Comparison of ENCODE assay signal across 25 mouse cellular contexts in genomic region chr15:103393577-103393976, GRCm38 (mm10). TPM values are rescaled to one million over a fixed set of nuclear protein-coding genes. Genes with fewer than 3 reads are reported as not detected.
DNase-seq lines count a peak whose midpoint lies in the region; ATAC-seq and TF ChIP-seq lines count a peak whose summit lies in the region.
"Had no signal": no experiment of that assay in that cellular context is flagged by ENCODE, and none has a peak within 500 bp of the region (broad histone marks: within the 10 kb centered on the region; RNA-seq: fewer than 3 reads in every experiment).

No protein-coding gene starts in this region.

- no peak for TF ChIP-seq EP300 in heart, postnatal 0 days (IDR thresholded peaks at IDR 0.05; ENCODE audit: low read depth)

- no peak overlapping the region for H3K27ac ChIP-seq in heart, postnatal 0 days (ENCODE audit: low read depth)
- H3K27ac ChIP-seq in heart, embryonic 11.5 days (ENCODE audit: low read depth, low read length): no peak overlapping the region
- peak overlapping the region; percentile 88 for H3K27ac ChIP-seq in embryonic fibroblast, embryonic 13.5 days (ENCODE audit: insufficient read depth, low read length)
- H3K27ac ChIP-seq in forebrain, embryonic 10.5 days: no peak overlapping the region
- H3K27ac ChIP-seq: embryonic facial prominence, embryonic 12.5 days; forebrain, embryonic 13.5 days; gastrocnemius, adult 2 months; hindbrain, embryonic 10.5 days; hindbrain, embryonic 14.5 days had no signal

- no peak for TF ChIP-seq CTCF in heart, postnatal 0 days (IDR thresholded peaks at IDR 0.05; ENCODE audit: low read depth)
- TF ChIP-seq CTCF in embryonic fibroblast, embryonic 13.5 days (IDR thresholded peaks at IDR 0.05; ENCODE audit: borderline replicate concordance, insufficient read depth, low read length): no peak

- no peaks in the 10 kb centered on the region for H3K9me3 ChIP-seq in heart, postnatal 0 days (replicated peaks; ENCODE audit: control insufficient read depth, low read length)
- no peaks in the 10 kb centered on the region for H3K9me3 ChIP-seq in heart, embryonic 11.5 days (replicated peaks; ENCODE audit: control insufficient read depth, low read length)
- no peaks in the 10 kb centered on the region for H3K9me3 ChIP-seq in forebrain, embryonic 10.5 days
- H3K9me3 ChIP-seq: embryonic facial prominence, embryonic 12.5 days; forebrain, embryonic 13.5 days; hindbrain, embryonic 10.5 days had no signal

- DNase-seq in heart, postnatal 0 days (ENCODE audit: low spot score): no peak
- DNase-seq in Muller cell, postnatal 12 days (ENCODE audit: inconsistent ontology term): peak; percentile 49
- DNase-seq in forebrain, embryonic 10.5 days (ENCODE audit: extremely low spot score, low spot score): no peak
- no peak for DNase-seq in urinary bladder, postnatal 4 days (ENCODE audit: low spot score in 2 of 2)
- DNase-seq in embryo, embryonic 10.5 days (ENCODE audit: low spot score): no peak
- DNase-seq: adrenal gland, postnatal 10 days; B cell, adult 2 months; cerebellum, adult 11-12 months; cerebellum, adult 9-11 months; embryo, embryonic 11 days; forebrain, postnatal 0 days; gastrocnemius, adult 2 months; gastrocnemius, postnatal 25 days; kidney, adult 2 months had no signal

- H3K4me2 ChIP-seq in heart, postnatal 0 days (ENCODE audit: low read depth, low read length): no peak overlapping the region
- no peak overlapping the region for H3K4me2 ChIP-seq in heart, embryonic 11.5 days
- H3K4me2 ChIP-seq: embryonic facial prominence, embryonic 12.5 days; forebrain, embryonic 13.5 days; hindbrain, embryonic 14.5 days had no signal

- H3K4me3 ChIP-seq in heart, postnatal 0 days (ENCODE audit: low read depth, low read length): no peak overlapping the region
- no peak overlapping the region for H3K4me3 ChIP-seq in heart, embryonic 11.5 days (ENCODE audit: low read depth, low read length)
- no peak overlapping the region for H3K4me3 ChIP-seq in embryonic fibroblast, embryonic 13.5 days (ENCODE audit: insufficient read depth, low read length)
- no peak overlapping the region for H3K4me3 ChIP-seq in forebrain, embryonic 10.5 days
- H3K4me3 ChIP-seq: embryonic facial prominence, embryonic 12.5 days; forebrain, embryonic 13.5 days; gastrocnemius, adult 2 months; hindbrain, embryonic 10.5 days had no signal

- no peaks in the 10 kb centered on the region for H3K27me3 ChIP-seq in heart, postnatal 0 days (ENCODE audit: control insufficient read depth, insufficient read depth, low read length)
- H3K27me3 ChIP-seq in heart, embryonic 11.5 days (ENCODE audit: control insufficient read depth, insufficient read depth, low read length): no peaks in the 10 kb centered on the region
- H3K27me3 ChIP-seq in forebrain, embryonic 10.5 days (ENCODE audit: poor library complexity, severe bottlenecking): no peaks in the 10 kb centered on the region
- H3K27me3 ChIP-seq: embryonic facial prominence, embryonic 12.5 days; forebrain, embryonic 13.5 days had no signal

- peak; percentile 24; the same call in 1 of the 2 replicates for ATAC-seq in heart, postnatal 0 days (ENCODE audit: insufficient read depth, low read depth)
- ATAC-seq in heart, embryonic 11.5 days (replicated peaks; ENCODE audit: insufficient number of reproducible peaks, low FRiP score, low TSS enrichment): no peak
- ATAC-seq: forebrain, embryonic 13.5 days; forebrain, postnatal 0 days; intestine, embryonic 16.5 days had no signal

- H3K9ac ChIP-seq in heart, postnatal 0 days (replicated peaks; ENCODE audit: low read depth, low read length): no peak overlapping the region
- H3K9ac ChIP-seq in heart, embryonic 11.5 days (ENCODE audit: low read depth, low read length): no peak overlapping the region
- H3K9ac ChIP-seq: embryonic facial prominence, embryonic 12.5 days; forebrain, embryonic 13.5 days; forebrain, postnatal 0 days; hindbrain, embryonic 14.5 days had no signal

- H3K4me1 ChIP-seq in heart, postnatal 0 days (ENCODE audit: control insufficient read depth, insufficient read depth): no peaks in the 10 kb centered on the region; the same call in 1 of the 2 replicates
- H3K4me1 ChIP-seq in heart, embryonic 11.5 days (ENCODE audit: control insufficient read depth, insufficient read depth, low read length): no peaks in the 10 kb centered on the region
- peaks cover 8% of the 10 kb centered on the region for H3K4me1 ChIP-seq in embryonic fibroblast, embryonic 13.5 days (ENCODE audit: control insufficient read depth, insufficient read depth, low read length)
- no peaks in the 10 kb centered on the region for H3K4me1 ChIP-seq in forebrain, embryonic 10.5 days
- H3K4me1 ChIP-seq: embryonic facial prominence, embryonic 12.5 days; forebrain, embryonic 13.5 days; hindbrain, embryonic 10.5 days had no signal

- TF ChIP-seq POLR2A in embryonic fibroblast, embryonic 13.5 days (IDR thresholded peaks at IDR 0.05; ENCODE audit: low read depth, low read length): no peak

- no peaks in the 10 kb centered on the region for H3K36me3 ChIP-seq in heart, postnatal 0 days (replicated peaks; ENCODE audit: control insufficient read depth, insufficient read depth, low read length)
- H3K36me3 ChIP-seq in heart, embryonic 11.5 days (ENCODE audit: control insufficient read depth, insufficient read depth, low read length): no peaks in the 10 kb centered on the region
- no peaks in the 10 kb centered on the region for H3K36me3 ChIP-seq in forebrain, embryonic 10.5 days (replicated peaks)
- H3K36me3 ChIP-seq: embryonic facial prominence, embryonic 12.5 days; hindbrain, embryonic 10.5 days had no signal

RNA-seq across cellular contexts. Expression of gene Itga5, which starts 27.0 kb away (rescaled TPM):
- total RNA-seq in heart, postnatal 0 days (2014; rRNA removed; ENCODE audit: low replicate concordance): 83.3 and 85.4 TPM in 2 replicates
- polyA plus RNA-seq in heart, postnatal 0 days (2015; fragmentation: Nextera tagmentation; extraction: Ambion mirVana): 44.3 and 47.5 TPM in 2 replicates
- 66.4 and 82.7 TPM in 2 replicates for polyA plus RNA-seq in heart, embryonic 11.5 days (2014; fragmentation: Nextera tagmentation; extraction: Ambion mirVana)
- polyA plus RNA-seq in embryonic fibroblast, embryonic 13.5 days (2011; ENCODE audit: insufficient read length, low read depth, missing spikeins): 161 and 346 TPM in 2 replicates
- polyA plus RNA-seq in forebrain, embryonic 10.5 days (2016; fragmentation: Nextera tagmentation; extraction: Ambion mirVana): 22.8 and 25.6 TPM in 2 replicates

RNA-seq across cellular contexts. Expression of gene Gtsf1, which starts 36.7 kb away (rescaled TPM):
- total RNA-seq in heart, postnatal 0 days (2014; rRNA removed; ENCODE audit: low replicate concordance): 9.9 TPM in 1 of 2 replicates, not detected in the other
- 11.4 and 13.7 TPM in 2 replicates for polyA plus RNA-seq in heart, postnatal 0 days (2015; fragmentation: Nextera tagmentation; extraction: Ambion mirVana)
- 38.0 and 38.5 TPM in 2 replicates for polyA plus RNA-seq in heart, embryonic 11.5 days (2014; fragmentation: Nextera tagmentation; extraction: Ambion mirVana)
- not detected in 2 replicates for polyA plus RNA-seq in embryonic fibroblast, embryonic 13.5 days (2011; ENCODE audit: insufficient read length, low read depth, missing spikeins)
- not detected in 2 replicates for polyA plus RNA-seq in forebrain, embryonic 10.5 days (2016; fragmentation: Nextera tagmentation; extraction: Ambion mirVana)
- total RNA-seq: adrenal gland, postnatal 10 days; adrenal gland, postnatal 4 days; forebrain, postnatal 0 days; gastrocnemius, adult 2 months; gastrocnemius, postnatal 25 days; granulocyte monocyte progenitor cell, adult 5-6 weeks; heart, postnatal 25 days had no signal
- polyA plus RNA-seq: embryonic facial prominence, embryonic 12.5 days; forebrain, embryonic 13.5 days; forebrain, postnatal 0 days; hindbrain, embryonic 10.5 days; hindbrain, embryonic 14.5 days; intestine, embryonic 16.5 days; kidney, adult 2 months had no signal

RNA-seq across cellular contexts. Expression of gene Zfp385a, which starts 53.7 kb away (rescaled TPM):
- total RNA-seq in heart, postnatal 0 days (2014; rRNA removed; ENCODE audit: low replicate concordance): 5.4 and 7.9 TPM in 2 replicates
- 4.5 and 5.5 TPM in 2 replicates for polyA plus RNA-seq in heart, postnatal 0 days (2015; fragmentation: Nextera tagmentation; extraction: Ambion mirVana)
- 10.2 and 11.6 TPM in 2 replicates for polyA plus RNA-seq in heart, embryonic 11.5 days (2014; fragmentation: Nextera tagmentation; extraction: Ambion mirVana)
- 25.0 and 27.6 TPM in 2 replicates for polyA plus RNA-seq in embryonic fibroblast, embryonic 13.5 days (2011; ENCODE audit: insufficient read length, low read depth, missing spikeins)
- 23.1 and 23.6 TPM in 2 replicates for polyA plus RNA-seq in forebrain, embryonic 10.5 days (2016; fragmentation: Nextera tagmentation; extraction: Ambion mirVana)

RNA-seq across cellular contexts. Expression of gene Gtsf2, which starts 54.7 kb away (rescaled TPM):
- total RNA-seq in heart, postnatal 0 days (2014; rRNA removed; ENCODE audit: low replicate concordance): not detected in 2 replicates
- polyA plus RNA-seq in heart, postnatal 0 days (2015; fragmentation: Nextera tagmentation; extraction: Ambion mirVana): not detected in 2 replicates
- polyA plus RNA-seq in heart, embryonic 11.5 days (2014; fragmentation: Nextera tagmentation; extraction: Ambion mirVana): not detected in 2 replicates
- not detected in 2 replicates for polyA plus RNA-seq in embryonic fibroblast, embryonic 13.5 days (2011; ENCODE audit: insufficient read length, low read depth, missing spikeins)
- 0.41 TPM in 1 of 2 replicates, not detected in the other for polyA plus RNA-seq in forebrain, embryonic 10.5 days (2016; fragmentation: Nextera tagmentation; extraction: Ambion mirVana)
- total RNA-seq: adrenal gland, postnatal 10 days; adrenal gland, postnatal 4 days; forebrain, postnatal 0 days; gastrocnemius, adult 2 months; gastrocnemius, postnatal 25 days; heart, postnatal 25 days had no signal
- polyA plus RNA-seq: embryonic facial prominence, embryonic 12.5 days; forebrain, embryonic 13.5 days; forebrain, postnatal 0 days; heart, embryonic 14.5 days; hindbrain, embryonic 10.5 days; hindbrain, embryonic 14.5 days; intestine, embryonic 16.5 days; kidney, adult 2 months had no signal

Comparison
In these comparisons a context has a peak if more than half of its experiments do, and no peak if none do; other contexts are left out.
1. RNA of gene Gtsf1, which starts 36.7 kb away (polyA plus RNA-seq): 38.0 to 38.5 TPM in heart, embryonic 11.5 days and 11.4 to 13.7 TPM in heart, postnatal 0 days; not detected in embryonic fibroblast, embryonic 13.5 days and not detected in forebrain, embryonic 10.5 days; every median in the first group is over 10 times any median in the second.